Mouse (Mus musculus) CH12.LX (cell line): Measurements from ENCODE around the gene Abracl. TPM values are rescaled to one million over a fixed set of nuclear protein-coding genes. Genes with fewer than 3 reads are reported as not detected.

Source experiments
- DNase-seq: peaks from one replicate; pipeline ENCODE4 v3.0.0-alpha.2; 2013; ENCODE audit errors: extremely low read depth
- H3K27ac ChIP-seq: 2 replicates; pipeline ENCODE4 v1.5.1; 2012; ENCODE audit warnings: low read depth, mild to moderate bottlenecking, control low read depth, moderate library complexity; ENCODE audit not compliant: insufficient read depth
- H3K27me3 ChIP-seq: replicated peaks from 2 replicates; pipeline ENCODE3; 2012; ENCODE audit warnings: inconsistent platforms
- H3K36me3 ChIP-seq, 2 experiments: replicated peaks in 1 of 2; 2 replicates each; pipeline versions ENCODE3 to v1.6.1; 2012; ENCODE audit warnings: inconsistent platforms in 1 of 2, low read length in 1 of 2, mild to moderate bottlenecking in 1 of 2, mixed read lengths in 1 of 2, moderate library complexity in 1 of 2; ENCODE audit not compliant: control insufficient read depth in 1 of 2, insufficient read depth in 1 of 2
- H3K4me1 ChIP-seq, 2 experiments: 2 replicates each; pipeline ENCODE4 v1.6.1; 2012; ENCODE audit warnings: inconsistent platforms in 1 of 2, moderate library complexity in 1 of 2; ENCODE audit not compliant: insufficient read depth in 2 of 2, control insufficient read depth in 1 of 2
- H3K4me2 ChIP-seq: 2 replicates; pipeline ENCODE4 v1.6.1; 2012; ENCODE audit warnings: low read depth, mild to moderate bottlenecking, control low read depth; ENCODE audit not compliant: poor library complexity, insufficient read depth, severe bottlenecking
- H3K4me3 ChIP-seq, 3 experiments: fragments of 150-350 bp in 1 of 3; sonication (generic) in 1 of 3; replicated peaks in 1 of 3; 2 replicates each; pipeline versions ENCODE3 to v1.5.1; 2011 to 2012; ENCODE audit warnings: low read depth in 2 of 3, low read length in 2 of 3, mild to moderate bottlenecking in 2 of 3, moderate library complexity in 2 of 3, control low read depth in 1 of 3, improper control_type of control experiment in 1 of 3, inconsistent platforms in 1 of 3, mixed read lengths in 1 of 3; ENCODE audit not compliant: poor library complexity in 1 of 3
- H3K79me2 ChIP-seq: replicated peaks from 2 replicates; pipeline ENCODE4 v1.6.1; 2012; ENCODE audit warnings: mild to moderate bottlenecking, moderate library complexity; ENCODE audit not compliant: control insufficient read depth, poor library complexity, insufficient read depth, severe bottlenecking; ENCODE audit errors: extremely low read depth
- H3K9ac ChIP-seq: 2 replicates; pipeline ENCODE4 v1.6.1; 2012; ENCODE audit warnings: low read depth, mild to moderate bottlenecking, control low read depth, moderate library complexity; ENCODE audit not compliant: insufficient read depth
- H3K9me3 ChIP-seq: replicated peaks from 2 replicates; pipeline ENCODE3; 2012; ENCODE audit warnings: low read length, inconsistent platforms, mixed read lengths
- BHLHE40 ChIP-seq: IDR thresholded peaks from 2 replicates; pipeline ENCODE4 v1.6.1; 2011; ENCODE audit warnings: mild to moderate bottlenecking, low read depth, low read length, improper control_type of control experiment
- CHD1 ChIP-seq: IDR thresholded peaks from 2 replicates; pipeline ENCODE4 v1.6.1; 2012; ENCODE audit warnings: low read depth, low read length, improper control_type of control experiment, inconsistent platforms
- CHD2 ChIP-seq: IDR thresholded peaks from 2 replicates; pipeline ENCODE4 v1.6.1; 2011; ENCODE audit warnings: low read length, improper control_type of control experiment
- CTCF ChIP-seq, 2 experiments: IDR thresholded peaks in 1 of 2; conservative IDR thresholded peaks in 1 of 2; 2 replicates each; pipeline ENCODE4 v1.5.1; 2011 to 2012; ENCODE audit warnings: low read depth in 2 of 2, low read length in 2 of 2, improper control_type of control experiment in 1 of 2, inconsistent platforms in 1 of 2, mild to moderate bottlenecking in 1 of 2, moderate library complexity in 1 of 2
- E2F4 ChIP-seq: IDR thresholded peaks from 2 replicates; pipeline ENCODE4 v1.6.1; 2011; ENCODE audit warnings: low read depth, low read length, improper control_type of control experiment; ENCODE audit not compliant: insufficient replicate concordance
- ELF1 ChIP-seq: IDR thresholded peaks from 2 replicates; pipeline ENCODE4 v1.6.1; 2014; ENCODE audit warnings: low read depth, mild to moderate bottlenecking, inconsistent platforms, low read length, improper control_type of control experiment
- EP300 ChIP-seq: IDR thresholded peaks from 2 replicates; pipeline ENCODE4 v1.6.1; 2011; ENCODE audit warnings: low read length, improper control_type of control experiment
- ETS1 ChIP-seq: conservative IDR thresholded peaks from 2 replicates; pipeline ENCODE4 v1.6.1; 2012; ENCODE audit warnings: low read depth, mild to moderate bottlenecking, inconsistent platforms, low read length, improper control_type of control experiment, moderate library complexity
- GABPA ChIP-seq: IDR thresholded peaks from 2 replicates; pipeline ENCODE4 v1.6.1; 2012; ENCODE audit warnings: low read depth, low read length, improper control_type of control experiment, inconsistent platforms; ENCODE audit not compliant: insufficient replicate concordance
- HCFC1 ChIP-seq: IDR thresholded peaks from 2 replicates; pipeline ENCODE4 v1.6.1; 2012; ENCODE audit warnings: low read depth, mild to moderate bottlenecking, inconsistent platforms, low read length, improper control_type of control experiment
- IRF4 ChIP-seq: IDR thresholded peaks from 2 replicates; pipeline ENCODE4 v1.6.1; 2014; ENCODE audit warnings: low read depth, mild to moderate bottlenecking, inconsistent platforms, low read length, improper control_type of control experiment
- JUN ChIP-seq: IDR thresholded peaks from 2 replicates; pipeline ENCODE4 v1.6.1; 2011; ENCODE audit warnings: low read depth, mild to moderate bottlenecking, low read length, improper control_type of control experiment, moderate library complexity; ENCODE audit not compliant: insufficient read depth
- JUND ChIP-seq: conservative IDR thresholded peaks from 2 replicates; pipeline ENCODE4 v1.6.1; 2011; ENCODE audit warnings: low read depth, low read length, improper control_type of control experiment
- KAT2A ChIP-seq: IDR thresholded peaks from 2 replicates; pipeline ENCODE4 v1.6.1; 2012; ENCODE audit warnings: low read length, improper control_type of control experiment, inconsistent platforms; ENCODE audit not compliant: insufficient replicate concordance
- MAFK ChIP-seq: IDR thresholded peaks from 2 replicates; pipeline ENCODE4 v1.6.1; 2011; ENCODE audit warnings: low read length, improper control_type of control experiment; ENCODE audit not compliant: insufficient replicate concordance
- MAX ChIP-seq: IDR thresholded peaks from 2 replicates; pipeline ENCODE4 v1.6.1; 2011; ENCODE audit warnings: low read length, improper control_type of control experiment
- MAZ ChIP-seq: IDR thresholded peaks from 2 replicates; pipeline ENCODE4 v1.6.1; 2012; ENCODE audit warnings: low read depth, mild to moderate bottlenecking, inconsistent platforms, low read length, improper control_type of control experiment, moderate library complexity
- MEF2A ChIP-seq: IDR thresholded peaks from 2 replicates; pipeline ENCODE4 v1.6.1; 2014; ENCODE audit warnings: low read depth, mild to moderate bottlenecking, inconsistent platforms, low read length, improper control_type of control experiment, borderline replicate concordance
- MXI1 ChIP-seq: IDR thresholded peaks from 2 replicates; pipeline ENCODE4 v1.6.1; 2011; ENCODE audit warnings: mild to moderate bottlenecking, low read depth, low read length, improper control_type of control experiment
- MYC ChIP-seq: IDR thresholded peaks from 2 replicates; pipeline ENCODE4 v1.6.1; 2011; ENCODE audit warnings: low read depth, mild to moderate bottlenecking, improper control_type of control experiment, low read length
- NELFE ChIP-seq: IDR thresholded peaks from 2 replicates; pipeline ENCODE4 v1.6.1; 2011; ENCODE audit warnings: low read depth, low read length, improper control_type of control experiment
- NRF1 ChIP-seq: IDR thresholded peaks from 2 replicates; pipeline ENCODE4 v1.6.1; 2014; ENCODE audit warnings: low read depth, mild to moderate bottlenecking, inconsistent platforms, low read length, improper control_type of control experiment, moderate library complexity
- PAX5 ChIP-seq: IDR thresholded peaks from 2 replicates; pipeline ENCODE4 v1.6.1; 2012; ENCODE audit warnings: low read length, inconsistent platforms, mixed read lengths
- POLR2A ChIP-seq: IDR thresholded peaks from 2 replicates; pipeline ENCODE4 v1.6.1; 2011; ENCODE audit warnings: low read depth, mild to moderate bottlenecking, improper control_type of control experiment, low read length
- POLR2AphosphoS2 ChIP-seq: IDR thresholded peaks from 2 replicates; pipeline ENCODE4 v1.6.1; 2011; ENCODE audit warnings: low read depth, low read length, improper control_type of control experiment
- RAD21 ChIP-seq: IDR thresholded peaks from 2 replicates; pipeline ENCODE4 v1.6.1; 2011; ENCODE audit warnings: low read depth, mild to moderate bottlenecking, low read length, improper control_type of control experiment, moderate library complexity
- RCOR1 ChIP-seq: conservative IDR thresholded peaks from 2 replicates; pipeline ENCODE4 v1.6.1; 2012; ENCODE audit warnings: low read depth, mild to moderate bottlenecking, inconsistent platforms, low read length, improper control_type of control experiment
- SIN3A ChIP-seq: IDR thresholded peaks from 2 replicates; pipeline ENCODE4 v1.6.1; 2012; ENCODE audit warnings: low read length, improper control_type of control experiment, inconsistent platforms
- SMC3 ChIP-seq: IDR thresholded peaks from 2 replicates; pipeline ENCODE4 v1.6.1; 2011; ENCODE audit warnings: low read depth, low read length, improper control_type of control experiment
- TBP ChIP-seq: conservative IDR thresholded peaks from 2 replicates; pipeline ENCODE4 v1.6.1; 2011; ENCODE audit warnings: low read depth, low read length, improper control_type of control experiment
- TCF12 ChIP-seq: IDR thresholded peaks from 2 replicates; pipeline ENCODE4 v1.6.1; 2014; ENCODE audit warnings: low read depth, mild to moderate bottlenecking, inconsistent platforms, low read length, improper control_type of control experiment
- UBTF ChIP-seq: IDR thresholded peaks from 2 replicates; pipeline ENCODE4 v1.6.1; 2012; ENCODE audit warnings: low read depth, mild to moderate bottlenecking, inconsistent platforms, low read length, improper control_type of control experiment, moderate library complexity
- USF1 ChIP-seq: IDR thresholded peaks from 2 replicates; pipeline ENCODE4 v1.6.1; 2014; ENCODE audit warnings: low read depth, mild to moderate bottlenecking, inconsistent platforms, low read length, improper control_type of control experiment
- USF2 ChIP-seq: conservative IDR thresholded peaks from 2 replicates; pipeline ENCODE4 v1.6.1; 2011; ENCODE audit warnings: low read depth, low read length, improper control_type of control experiment
- ZC3H11A ChIP-seq: IDR thresholded peaks from 2 replicates; pipeline ENCODE4 v1.6.1; 2012; ENCODE audit warnings: low read depth, mild to moderate bottlenecking, inconsistent platforms, low read length, improper control_type of control experiment
- ZKSCAN1 ChIP-seq: IDR thresholded peaks from 2 replicates; pipeline ENCODE4 v1.6.1; 2012; ENCODE audit warnings: low read depth, inconsistent platforms, low read length, improper control_type of control experiment, borderline replicate concordance
- ZMIZ1 ChIP-seq: IDR thresholded peaks from 2 replicates; pipeline ENCODE4 v1.6.1; 2012; ENCODE audit warnings: low read depth, mild to moderate bottlenecking, inconsistent platforms, low read length, improper control_type of control experiment
- ZNF384 ChIP-seq: IDR thresholded peaks from 2 replicates; pipeline ENCODE4 v1.6.1; 2012; ENCODE audit warnings: low read depth, low read length, improper control_type of control experiment, inconsistent platforms
- dilution Hi-C: fragments of 300-500 bp; cut with MboI; formaldehyde crosslinking; loops from 2 replicates; pipeline ENCODE4 v1.14.3; 2020; ENCODE audit warnings: low sequenced_read_pairs; ENCODE audit not compliant: extremely low pct_unique_long_range_greater_than_20kb, extremely low pct_ligation_motif_present
- in situ Hi-C: fragments of 300-500 bp; cut with MboI; formaldehyde crosslinking; loops from 3 replicates; pipeline ENCODE4 v1.14.3; 2019; ENCODE audit warnings: low sequenced_read_pairs, low pct_ligation_motif_present, low pct_unique_long_range_greater_than_20kb, mixed read lengths
- polyA plus RNA-seq: library from polyadenylated mRNA; unstranded; fragments of >175 nt; gene quantifications from 2 replicates; pipeline ENCODE4 v1.2.1, GENCODE M21; 2012; ENCODE audit warnings: low read depth; ENCODE audit not compliant: insufficient read length
- total RNA-seq, 2 experiments: library from RNA; depleted of rRNA; stranded (reverse); fragments of 300-350 nt in 1 of 2; fragments of >200 nt in 1 of 2; gene quantifications; 2 replicates each; pipeline ENCODE4 v1.2.3; 2012 to 2014

Gene Abracl
- total and polyA plus RNA-seq, 3 experiments, result 86.1 to 226 (median 166) TPM

DNA sequence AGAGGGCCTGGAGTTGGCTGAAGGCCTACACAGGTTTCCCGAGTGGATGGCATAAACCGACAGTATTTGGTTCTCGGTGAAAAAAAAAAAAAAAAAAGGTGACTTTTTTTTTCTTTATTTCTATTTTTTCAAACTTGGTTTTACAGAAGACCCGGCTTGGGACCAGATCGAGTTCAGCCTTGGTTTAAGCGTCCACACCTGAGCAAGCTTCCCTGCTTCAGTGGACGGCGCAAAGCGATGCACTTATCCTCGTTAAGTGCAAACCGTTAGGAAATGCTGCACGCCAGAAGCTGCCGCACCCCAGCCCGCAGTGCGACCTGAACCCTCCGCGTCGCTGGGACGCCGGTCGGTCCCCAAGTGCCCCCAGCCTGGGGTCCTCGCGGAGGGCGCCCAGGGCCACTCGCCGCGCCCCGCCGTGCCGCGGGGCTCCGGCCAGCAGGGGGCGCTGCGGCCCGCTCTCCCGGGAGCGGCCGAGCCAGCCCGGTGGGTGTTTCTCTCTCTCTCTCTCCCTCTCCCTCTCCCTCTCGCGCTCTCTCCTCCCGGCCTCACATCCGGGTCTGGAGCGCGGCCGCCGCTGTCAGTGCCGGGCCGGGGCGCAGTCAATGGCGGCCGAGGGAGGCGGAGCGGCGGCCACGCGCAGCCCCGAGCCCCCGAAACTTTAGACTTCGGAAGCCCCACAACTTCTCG, 32.1 kb upstream of the Abracl start:
- no peaks in the 10 kb centered on the region for H3K9me3 ChIP-seq
- in situ Hi-C loops, result loop anchor here (10.0 kb wide), 1 partner anchor 140 kb away; no protein-coding TSS in a partner anchor
- H3K36me3 ChIP-seq, result peaks cover 0 to 4% of the 10 kb centered on the region in 2 experiments
- peaks cover 7 to 34% of the 10 kb centered on the region in 2 experiments for H3K4me1 ChIP-seq
- dilution Hi-C loops, result no loop called here
- TF ChIP-seq ELF1 (peak; percentile 85), SIN3A (no peak), SMC3 (peak; percentile 55), HCFC1 (peak; percentile 42; the same call in 1 of the 2 replicates), MYC (no peak), CHD1 (no peak), POLR2AphosphoS2 (no peak), MXI1 (peak; percentile 77), E2F4 (no peak), NRF1 (no peak), MEF2A (peak; percentile 52; the same call in 1 of the 2 replicates), RCOR1 (no peak), EP300 (no peak), JUND (no peak), ZC3H11A (no peak), MAFK (no peak), GABPA (no peak), CTCF (conservative IDR thresholded peaks at IDR 0.05 in 1 of 2, IDR thresholded peaks at IDR 0.05 in 1 of 2; ENCODE audit: low read depth in 2 of 2, low read length in 2 of 2) (peak in 1 of 2 experiments; percentile 74; a peak in 2 of 4 replicates), ZKSCAN1 (no peak), BHLHE40 (0 out of 2 replicates have a peak, but pooled peaks have one; percentile 14), TCF12 (peak; percentile 75), ZNF384 (peak; percentile 27; the same call in 1 of the 2 replicates), TBP (no peak), MAZ (no peak), RAD21 (peak; percentile 62), IRF4 (peak; percentile 6; the same call in 1 of the 2 replicates), POLR2A (peak; percentile 79), USF2 (no peak), USF1 (no peak), NELFE (peak; percentile 68; the same call in 1 of the 2 replicates), CHD2 (peak; percentile 57), MAX (no peak), JUN (no peak), ETS1 (no peak), KAT2A (no peak), ZMIZ1 (no peak), UBTF (peak; percentile 69; the same call in 1 of the 2 replicates), PAX5 (no peak)
- peak overlapping the region; percentile 65 for H3K4me2 ChIP-seq
- peak overlapping the region; percentile 94 for H3K9ac ChIP-seq
- no peak overlapping the region for H3K27ac ChIP-seq
- H3K27me3 ChIP-seq, result no peaks in the 10 kb centered on the region
- H3K79me2 ChIP-seq, result peaks cover 38% of the 10 kb centered on the region
- DNase-seq, result peak; percentile 70
- peak overlapping the region; percentile 85 to 91 (median 87) for H3K4me3 ChIP-seq
